Mouse (Mus musculus) heart, embryonic 12.5 days (tissue): ENCODE results near the gene Rit1. TPM values are rescaled to one million over a fixed set of nuclear protein-coding genes. Genes with fewer than 3 reads are reported as not detected.
"Not testable (repeated sequence)": the region's sequence is repeated elsewhere in the genome, so short reads cannot be mapped to it uniquely, and the experiment has no call there.

ENCODE experiments used
- ATAC-seq: fragments of 200-750 bp; cut with Nextera tagmentation; 2 replicates; pipeline ENCODE4 v1.8.0; 2017; ENCODE audit warnings: moderate TSS enrichment, moderate library complexity; ENCODE audit not compliant: insufficient number of reproducible peaks, low FRiP score
- H3K27ac ChIP-seq: fragments of 300-500 bp; sonication (generic); 2 replicates; pipeline ENCODE4 v1.5.1; 2016; ENCODE audit warnings: mild to moderate bottlenecking, moderate library complexity; ENCODE audit not compliant: poor library complexity, severe bottlenecking
- H3K27me3 ChIP-seq: fragments of 300-500 bp; sonication (generic); replicated peaks from 2 replicates; pipeline ENCODE4 v1.6.1; 2016; ENCODE audit warnings: mild to moderate bottlenecking, moderate library complexity
- H3K36me3 ChIP-seq: fragments of 300-500 bp; sonication (generic); 2 replicates; pipeline ENCODE4 v1.6.1; 2016; ENCODE audit warnings: mild to moderate bottlenecking, moderate library complexity
- H3K4me1 ChIP-seq: fragments of 300-500 bp; sonication (generic); replicated peaks from 2 replicates; pipeline ENCODE4 v1.6.1; 2016; ENCODE audit warnings: mild to moderate bottlenecking
- H3K4me2 ChIP-seq: fragments of 300-500 bp; sonication (generic); 2 replicates; pipeline ENCODE4 v1.6.1; 2016; ENCODE audit warnings: mild to moderate bottlenecking, moderate library complexity
- H3K4me3 ChIP-seq: fragments of 300-500 bp; sonication (generic); 2 replicates; pipeline ENCODE4 v1.5.1; 2016; ENCODE audit warnings: mild to moderate bottlenecking
- H3K9ac ChIP-seq: fragments of 300-500 bp; sonication (generic); 2 replicates; pipeline ENCODE4 v1.6.1; 2016; ENCODE audit warnings: mild to moderate bottlenecking, moderate library complexity
- H3K9me3 ChIP-seq: fragments of 300-500 bp; sonication (generic); replicated peaks from 2 replicates; pipeline ENCODE4 v1.6.1; 2016; ENCODE audit warnings: mild to moderate bottlenecking, moderate library complexity
- WGBS: fragments of 180-500 bp; shearing (Covaris S2); methylation state at CpG from one replicate; pipeline ENCODE4 v1.1.7; 2016; 5-methylcytosine and 5-hydroxymethylcytosine counted together
- polyA plus RNA-seq: library from polyadenylated mRNA; unstranded; fragments of >200 nt; fragmentation: Nextera tagmentation; extraction: Ambion mirVana; gene quantifications from 2 replicates; pipeline ENCODE4 v1.2.1, GENCODE M21; 2016

Gene Rit1
- polyA plus RNA-seq, 1 experiment from 2014 or later, result 45.9 TPM

- no peak for ATAC-seq
- H3K9me3 ChIP-seq, result no peaks in the 10 kb centered on the region
- H3K36me3 ChIP-seq, result peaks cover 92% of the 10 kb centered on the region
- no peaks in the 10 kb centered on the region for H3K27me3 ChIP-seq
- no peak overlapping the region for H3K4me2 ChIP-seq
- WGBS, result 95% methylated on average over 6 of the region's 6 CpGs
- H3K27ac ChIP-seq, result no peak overlapping the region
- peaks cover 21% of the 10 kb centered on the region for H3K4me1 ChIP-seq
- no peak overlapping the region for H3K4me3 ChIP-seq
- no peak overlapping the region for H3K9ac ChIP-seq
Measured at GRCm38 (mm10) chr3:88698834-88699233, 17.8 kb upstream of the Rit1 start.

- Histone ChIP-seq H3K4me3 (no peak overlapping the region), H3K4me2 (no peak overlapping the region), H3K9me3 (no peaks in the 10 kb centered on the region), H3K36me3 (peaks cover 92% of the 10 kb centered on the region), H3K4me1 (peaks cover 21% of the 10 kb centered on the region), H3K9ac (no peak overlapping the region), H3K27ac (peak overlapping the region; percentile 33; the same call in 1 of the 2 replicates), H3K27me3 (no peaks in the 10 kb centered on the region)
- 89% methylated on average over 3 of the region's 3 CpGs for WGBS
- no peak for ATAC-seq
Measured at GRCm38 (mm10) chr3:88700247-88700646, 16.4 kb upstream of the Rit1 start.

GRCm38 (mm10) chr3:88701222-88701621, 15.4 kb upstream of the Rit1 start:
- WGBS, result 41% methylated on average over 3 of the region's 3 CpGs
- Histone ChIP-seq H3K36me3 (peaks cover 84% of the 10 kb centered on the region), H3K9ac (no peak overlapping the region), H3K4me2 (no peak overlapping the region), H3K9me3 (no peaks in the 10 kb centered on the region), H3K4me1 (peaks cover 21% of the 10 kb centered on the region), H3K27me3 (no peaks in the 10 kb centered on the region), H3K4me3 (no peak overlapping the region), H3K27ac (0 out of 2 replicates have a peak overlapping the region, but pooled peaks have one; percentile 33)
- ATAC-seq, result no peak

GRCm38 (mm10) chr3:88713709-88714108, 2.9 kb upstream of the Rit1 start:
- H3K27me3 ChIP-seq, result no peaks in the 10 kb centered on the region
- no peak overlapping the region for H3K27ac ChIP-seq
- H3K4me2 ChIP-seq, result no peak overlapping the region
- no peak overlapping the region for H3K9ac ChIP-seq
- peaks cover 10% of the 10 kb centered on the region for H3K4me1 ChIP-seq
- no peaks in the 10 kb centered on the region for H3K9me3 ChIP-seq
- no peak overlapping the region for H3K4me3 ChIP-seq
- no peak for ATAC-seq
- WGBS, result 89% methylated on average over 4 of the region's 4 CpGs
- peaks cover 55% of the 10 kb centered on the region for H3K36me3 ChIP-seq

GRCm38 (mm10) chr3:88714725-88715124, 1.9 kb upstream of the Rit1 start:
- no peaks in the 10 kb centered on the region for H3K9me3 ChIP-seq
- no peak overlapping the region for H3K4me3 ChIP-seq
- ATAC-seq, result no peak
- WGBS, result 71% methylated on average over 2 of the region's 2 CpGs
- H3K4me1 ChIP-seq, result peaks cover 20% of the 10 kb centered on the region
- H3K36me3 ChIP-seq, result peaks cover 48% of the 10 kb centered on the region
- no peak overlapping the region for H3K9ac ChIP-seq
- H3K27ac ChIP-seq, result no peak overlapping the region
- H3K27me3 ChIP-seq, result no peaks in the 10 kb centered on the region
- H3K4me2 ChIP-seq, result no peak overlapping the region

GRCm38 (mm10) chr3:88715716-88716115, 922 bp upstream of the Rit1 start:
- not testable (repeated sequence) for ATAC-seq, H3K27me3 ChIP-seq, H3K4me2 ChIP-seq, H3K9ac ChIP-seq, H3K27ac ChIP-seq, H3K9me3 ChIP-seq, H3K4me3 ChIP-seq
- H3K36me3 ChIP-seq, result peaks cover 48% of the 10 kb centered on the region
- peaks cover 21% of the 10 kb centered on the region for H3K4me1 ChIP-seq
- WGBS, result 87% methylated on average over 5 of the region's 5 CpGs

GRCm38 (mm10) chr3:88717198-88717798, 660 bp downstream of the Rit1 start:
- H3K27me3 ChIP-seq, result no peaks in the 10 kb centered on the region
- peaks cover 21% of the 10 kb centered on the region for H3K4me1 ChIP-seq
- H3K36me3 ChIP-seq, result peaks cover 47% of the 10 kb centered on the region
- peak overlapping the region; percentile 80 for H3K9ac ChIP-seq
- peak overlapping the region; percentile 84 for H3K4me2 ChIP-seq
- WGBS, result 4% methylated on average over 9 of the region's 9 CpGs
- H3K9me3 ChIP-seq, result no peaks in the 10 kb centered on the region
- peak overlapping the region; percentile 75 for H3K4me3 ChIP-seq
- peak overlapping the region; percentile 80 for H3K27ac ChIP-seq
- ATAC-seq, result peak; percentile 54; the same call in 1 of the 2 replicates

- peak overlapping the region; percentile 37 for H3K4me3 ChIP-seq
- ATAC-seq, result 0 out of 2 replicates have a peak, but pooled peaks have one; percentile 40
- H3K27ac ChIP-seq, result peak overlapping the region; percentile 17; the same call in 1 of the 2 replicates
- peak overlapping the region; percentile 64 for H3K4me2 ChIP-seq
- WGBS, result 47% methylated on average over 1 of the region's 1 CpGs
- H3K9ac ChIP-seq, result peak overlapping the region; percentile 44
- H3K9me3 ChIP-seq, result no peaks in the 10 kb centered on the region
- H3K4me1 ChIP-seq, result peaks cover 21% of the 10 kb centered on the region
- H3K36me3 ChIP-seq, result peaks cover 43% of the 10 kb centered on the region
- H3K27me3 ChIP-seq, result no peaks in the 10 kb centered on the region
Measured at GRCm38 (mm10) chr3:88717831-88718230, 1.2 kb downstream of the Rit1 start.

GRCm38 (mm10) chr3:88719098-88719497, 2.5 kb downstream of the Rit1 start:
- ATAC-seq, result peak; percentile 84
- H3K4me2 ChIP-seq, result peak overlapping the region; percentile 64
- H3K27me3 ChIP-seq, result no peaks in the 10 kb centered on the region
- H3K9ac ChIP-seq, result 0 out of 2 replicates have a peak overlapping the region, but pooled peaks have one; percentile 2
- H3K36me3 ChIP-seq, result peaks cover 45% of the 10 kb centered on the region
- H3K27ac ChIP-seq, result peak overlapping the region; percentile 79
- peaks cover 6% of the 10 kb centered on the region; the same call in 1 of the 2 replicates for H3K9me3 ChIP-seq
- peak overlapping the region; percentile 37 for H3K4me3 ChIP-seq
- WGBS, result 35% methylated on average over 2 of the region's 2 CpGs
- peaks cover 21% of the 10 kb centered on the region for H3K4me1 ChIP-seq

- Histone ChIP-seq H3K9me3 (0 out of 2 replicates have a peak, but pooled peaks cover 9% of the 10 kb centered on the region), H3K27me3 (no peaks in the 10 kb centered on the region), H3K4me3 (no peak overlapping the region), H3K9ac (no peak overlapping the region), H3K4me2 (no peak overlapping the region), H3K36me3 (peaks cover 14% of the 10 kb centered on the region), H3K27ac (no peak overlapping the region), H3K4me1 (no peaks in the 10 kb centered on the region)
- WGBS, result 84% methylated on average over 2 of the region's 2 CpGs
- ATAC-seq, result no peak
Measured at GRCm38 (mm10) chr3:88736556-88736955, 19.9 kb downstream of the Rit1 start.

- H3K4me3 ChIP-seq, result no peak overlapping the region
- WGBS, result 50% methylated on average over 3 of the region's 3 CpGs
- no peak overlapping the region for H3K9ac ChIP-seq
- no peak overlapping the region for H3K27ac ChIP-seq
- no peaks in the 10 kb centered on the region for H3K27me3 ChIP-seq
- H3K4me2 ChIP-seq, result no peak overlapping the region
- no peaks in the 10 kb centered on the region for H3K9me3 ChIP-seq
- ATAC-seq, result no peak
- H3K4me1 ChIP-seq, result no peaks in the 10 kb centered on the region
- H3K36me3 ChIP-seq, result peaks cover 4% of the 10 kb centered on the region
Measured at GRCm38 (mm10) chr3:88738641-88739040, 22.0 kb downstream of the Rit1 start.

GRCm38 (mm10) chr3:88740147-88740546, 23.5 kb downstream of the Rit1 start:
- no peaks in the 10 kb centered on the region for H3K9me3 ChIP-seq
- H3K4me3 ChIP-seq, result no peak overlapping the region
- H3K4me1 ChIP-seq, result no peaks in the 10 kb centered on the region
- no peak for ATAC-seq
- no peaks in the 10 kb centered on the region for H3K27me3 ChIP-seq
- H3K9ac ChIP-seq, result no peak overlapping the region
- no peak overlapping the region for H3K27ac ChIP-seq
- 88% methylated on average over 3 of the region's 3 CpGs for WGBS
- no peak overlapping the region for H3K4me2 ChIP-seq
- H3K36me3 ChIP-seq, result peaks cover 8% of the 10 kb centered on the region
